Mouse (Mus musculus): ENCODE measurements at regions not wholly inside any gene's neighbourhood (a gene's known extent, or its start where the extent isn't known, plus 50 kb on each side); places are given as distances from the start of the nearest gene placed in this dataset.
A peak's percentile ranks its signal among the peaks of the same experiment; 100 is the strongest.

DNA sequence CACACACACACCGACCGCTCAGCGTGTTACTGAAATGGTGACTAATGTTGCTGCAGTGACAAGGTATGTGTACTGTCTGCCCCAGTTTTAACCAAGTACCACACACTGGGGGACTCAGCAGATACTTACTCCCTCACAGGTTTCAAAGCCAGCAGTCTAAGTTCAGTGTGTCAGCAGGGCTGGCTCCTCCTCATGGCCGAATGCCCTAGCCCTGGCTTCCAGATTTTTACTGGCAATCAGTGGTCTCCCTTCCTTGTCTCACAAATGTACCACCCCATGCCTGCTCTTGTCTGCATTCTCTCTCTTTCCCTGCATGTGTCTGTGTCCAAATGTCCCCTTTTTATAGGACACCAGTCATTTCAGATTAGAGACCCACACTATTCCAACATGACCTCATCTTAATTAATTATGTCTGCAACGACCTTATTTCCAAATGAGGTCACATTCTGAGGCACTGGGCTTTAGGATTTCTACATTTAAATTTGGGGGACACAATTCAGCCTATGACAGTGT is 114.7 kb downstream of the Uri1 start:
- Histone ChIP-seq H3K9me3 (ENCODE audit: low read depth, low read length) (no peaks in the 10 kb centered on the region), H3K4me1 (ENCODE audit: insufficient read depth) (no peaks in the 10 kb centered on the region), H3K36me3 (ENCODE audit: insufficient read depth) (no peaks in the 10 kb centered on the region), H3K27me3 (ENCODE audit: insufficient read depth, low read length) (no peaks in the 10 kb centered on the region), H3K4me2 (no peak overlapping the region), H3K9ac (no peak overlapping the region), H3K27ac (ENCODE audit: low read depth) (no peak overlapping the region), H3K4me3 (ENCODE audit: low read depth, low read length) (no peak overlapping the region)
- ATAC-seq (ENCODE audit: insufficient read depth) (no peak), DNase-seq (no peak)
- no peak for TF ChIP-seq CTCF (IDR thresholded peaks at IDR 0.05; ENCODE audit: low read depth)
- 72% methylated on average over 5 of the region's 5 CpGs for WGBS

DNA sequence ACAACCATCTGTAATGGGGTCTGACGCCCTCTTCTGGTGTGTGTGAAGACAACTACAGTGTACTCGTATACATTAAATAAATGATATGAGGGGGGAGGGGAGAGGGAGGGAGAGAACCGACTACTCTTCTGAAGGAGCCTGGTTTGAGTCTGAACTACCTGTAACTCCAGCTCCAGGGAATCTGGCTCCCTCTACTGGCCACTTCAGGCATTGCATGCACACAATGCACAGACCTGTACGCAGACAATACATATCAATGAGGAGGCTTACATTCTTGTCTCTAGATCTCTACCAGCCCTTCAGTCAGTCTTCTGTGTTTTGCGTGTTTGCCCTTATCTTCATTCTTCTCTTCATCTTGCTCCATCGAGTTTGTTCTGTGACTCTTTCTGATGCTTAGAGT is 120.4 kb upstream of the Zfp536 start:
- 74% methylated on average over 6 of the region's 6 CpGs for WGBS
- Histone ChIP-seq H3K4me1 (ENCODE audit: insufficient read depth) (no peaks in the 10 kb centered on the region), H3K36me3 (ENCODE audit: insufficient read depth) (no peaks in the 10 kb centered on the region), H3K27me3 (ENCODE audit: insufficient read depth, low read length) (no peaks in the 10 kb centered on the region), H3K9me3 (ENCODE audit: low read depth, low read length) (no peaks in the 10 kb centered on the region), H3K4me2 (no peak overlapping the region), H3K9ac (no peak overlapping the region), H3K27ac (ENCODE audit: low read depth) (no peak overlapping the region), H3K4me3 (ENCODE audit: low read depth, low read length) (no peak overlapping the region)
- DNase-seq (peak; percentile 34), ATAC-seq (ENCODE audit: insufficient read depth) (no peak)
- peak; percentile 70 for TF ChIP-seq CTCF (IDR thresholded peaks at IDR 0.05; ENCODE audit: low read depth)

GRCm38 (mm10) chr7:37874382-37874781 is 100.9 kb upstream of the Zfp536 start:
- DNase-seq: no peak
- no peaks in the 10 kb centered on the region for H3K36me3 ChIP-seq (ENCODE audit: insufficient read depth)
- 57% methylated on average over 12 of the region's 12 CpGs for WGBS

GRCm38 (mm10) chr7:37870956-37871355 is 97.5 kb upstream of the Zfp536 start:
- Histone ChIP-seq H3K4me2 (no peak overlapping the region), H3K4me1 (ENCODE audit: insufficient read depth) (no peaks in the 10 kb centered on the region), H3K36me3 (ENCODE audit: insufficient read depth) (no peaks in the 10 kb centered on the region), H3K4me3 (ENCODE audit: low read depth, low read length) (no peak overlapping the region), H3K27me3 (ENCODE audit: insufficient read depth, low read length) (no peaks in the 10 kb centered on the region), H3K9ac (no peak overlapping the region), H3K27ac (ENCODE audit: low read depth) (no peak overlapping the region), H3K9me3 (ENCODE audit: low read depth, low read length) (no peaks in the 10 kb centered on the region)
- no peak for ATAC-seq (ENCODE audit: insufficient read depth)
- WGBS: 85% methylated on average over 5 of the region's 5 CpGs
- no peak for DNase-seq
- TF ChIP-seq CTCF (IDR thresholded peaks at IDR 0.05; ENCODE audit: low read depth): no peak

More at GRCm38 (mm10) chr7:37874382-37874781, 100.9 kb upstream of the Zfp536 start:
- H3K4me2 ChIP-seq: no peak overlapping the region
- no peak for TF ChIP-seq CTCF (IDR thresholded peaks at IDR 0.05; ENCODE audit: low read depth)
- H3K27me3 ChIP-seq (ENCODE audit: insufficient read depth, low read length): no peaks in the 10 kb centered on the region
- no peak for ATAC-seq (ENCODE audit: insufficient read depth)
- H3K4me3 ChIP-seq (ENCODE audit: low read depth, low read length): no peak overlapping the region
- H3K9me3 ChIP-seq (ENCODE audit: low read depth, low read length): no peaks in the 10 kb centered on the region
- no peak overlapping the region for H3K9ac ChIP-seq
- no peaks in the 10 kb centered on the region for H3K4me1 ChIP-seq (ENCODE audit: insufficient read depth)
- H3K27ac ChIP-seq (ENCODE audit: low read depth): no peak overlapping the region

DNA sequence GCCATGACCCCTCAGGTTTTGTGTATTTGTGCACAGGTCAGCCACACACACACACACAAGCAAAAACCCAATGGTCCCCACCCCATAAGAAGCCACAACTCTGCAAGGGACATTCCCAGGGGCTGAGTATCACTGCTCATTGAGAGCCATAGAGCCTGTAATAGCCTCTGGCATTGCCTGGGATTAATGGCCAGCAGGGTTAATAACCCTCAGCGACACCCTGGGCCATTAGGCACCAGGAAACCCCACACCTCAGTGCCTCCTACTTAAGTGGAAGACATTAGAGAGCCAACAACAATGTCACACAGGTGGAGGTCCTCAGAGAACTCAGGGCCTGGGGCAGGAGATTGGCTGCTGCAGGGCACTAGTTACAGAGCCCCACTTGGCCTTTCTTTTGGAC is 93.0 kb upstream of the Zfp536 start:
- H3K9me3 ChIP-seq (ENCODE audit: low read depth, low read length): no peaks in the 10 kb centered on the region
- H3K27me3 ChIP-seq (ENCODE audit: insufficient read depth, low read length): no peaks in the 10 kb centered on the region
- 33% methylated on average over 1 of the region's 1 CpGs for WGBS
- H3K27ac ChIP-seq (ENCODE audit: low read depth): no peak overlapping the region
- no peaks in the 10 kb centered on the region for H3K36me3 ChIP-seq (ENCODE audit: insufficient read depth)
- DNase-seq (no peak), ATAC-seq (ENCODE audit: insufficient read depth) (no peak)
- H3K4me3 ChIP-seq (ENCODE audit: low read depth, low read length): no peak overlapping the region
- H3K4me1 ChIP-seq (ENCODE audit: insufficient read depth): no peaks in the 10 kb centered on the region
- no peak overlapping the region for H3K4me2 ChIP-seq
- TF ChIP-seq CTCF (IDR thresholded peaks at IDR 0.05; ENCODE audit: low read depth): no peak
- H3K9ac ChIP-seq: no peak overlapping the region

DNA sequence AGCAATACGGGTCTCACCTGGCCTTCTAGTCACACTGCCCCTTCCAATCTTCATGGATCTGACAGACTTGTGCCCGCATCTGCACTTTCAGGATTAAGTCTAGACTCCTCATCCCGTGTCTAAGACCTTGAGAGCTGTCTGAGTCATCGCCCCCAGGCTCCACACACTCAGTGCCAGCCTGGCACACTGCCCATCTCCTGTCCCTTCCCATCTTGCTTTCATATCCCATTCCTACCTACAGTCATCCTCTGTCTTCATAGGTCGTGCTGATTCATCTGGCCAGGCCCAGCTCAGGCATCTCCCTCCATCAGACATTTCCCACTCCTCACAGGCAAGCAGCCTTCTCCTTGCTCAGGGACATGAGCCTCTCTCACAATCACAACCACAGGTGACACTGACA is 78.0 kb upstream of the Zfp536 start:
- H3K4me3 ChIP-seq (ENCODE audit: low read depth, low read length): no peak overlapping the region
- 85% methylated on average over 5 of the region's 5 CpGs for WGBS
- no peak for DNase-seq
- no peak overlapping the region for H3K27ac ChIP-seq (ENCODE audit: low read depth)
- H3K9me3 ChIP-seq (ENCODE audit: low read depth, low read length): no peaks in the 10 kb centered on the region
- no peak overlapping the region for H3K4me2 ChIP-seq
- no peak for TF ChIP-seq CTCF (IDR thresholded peaks at IDR 0.05; ENCODE audit: low read depth)
- ATAC-seq (ENCODE audit: insufficient read depth): no peak
- H3K9ac ChIP-seq: no peak overlapping the region
- H3K27me3 ChIP-seq (ENCODE audit: insufficient read depth, low read length): no peaks in the 10 kb centered on the region
- no peaks in the 10 kb centered on the region for H3K36me3 ChIP-seq (ENCODE audit: insufficient read depth)
- H3K4me1 ChIP-seq (ENCODE audit: insufficient read depth): no peaks in the 10 kb centered on the region

- Histone ChIP-seq H3K36me3 (ENCODE audit: insufficient read depth) (no peaks in the 10 kb centered on the region), H3K27me3 (ENCODE audit: insufficient read depth, low read length) (no peaks in the 10 kb centered on the region), H3K4me3 (ENCODE audit: low read depth, low read length) (no peak overlapping the region), H3K27ac (ENCODE audit: low read depth) (no peak overlapping the region), H3K4me1 (ENCODE audit: insufficient read depth) (no peaks in the 10 kb centered on the region), H3K9me3 (ENCODE audit: low read depth, low read length) (no peaks in the 10 kb centered on the region), H3K9ac (no peak overlapping the region), H3K4me2 (no peak overlapping the region)
- WGBS: 22% methylated on average over 1 of the region's 1 CpGs
- DNase-seq (peak; percentile 61), ATAC-seq (ENCODE audit: insufficient read depth) (peak; percentile 52; the same call in 1 of the 2 replicates)
- TF ChIP-seq CTCF (IDR thresholded peaks at IDR 0.05; ENCODE audit: low read depth): no peak
Measured at GRCm38 (mm10) chr7:37845201-37845600, 71.8 kb upstream of the Zfp536 start.

Data from lung, embryonic 14.5 days (tissue).